Mouse (Mus musculus) embryonic fibroblast, embryonic 13.5 days (primary cell): ENCODE data around the gene Lhfpl5.

Source experiments
- CTCF ChIP-seq: IDR thresholded peaks from 2 replicates; pipeline ENCODE4 v1.5.1; 2011; ENCODE audit warnings: mild to moderate bottlenecking, control low read depth, low read length, moderate library complexity, borderline replicate concordance; ENCODE audit not compliant: insufficient read depth
- POLR2A ChIP-seq: IDR thresholded peaks from 2 replicates; pipeline ENCODE4 v1.6.1; 2011; ENCODE audit warnings: low read depth, mild to moderate bottlenecking, control low read depth, low read length, moderate library complexity

DNA sequence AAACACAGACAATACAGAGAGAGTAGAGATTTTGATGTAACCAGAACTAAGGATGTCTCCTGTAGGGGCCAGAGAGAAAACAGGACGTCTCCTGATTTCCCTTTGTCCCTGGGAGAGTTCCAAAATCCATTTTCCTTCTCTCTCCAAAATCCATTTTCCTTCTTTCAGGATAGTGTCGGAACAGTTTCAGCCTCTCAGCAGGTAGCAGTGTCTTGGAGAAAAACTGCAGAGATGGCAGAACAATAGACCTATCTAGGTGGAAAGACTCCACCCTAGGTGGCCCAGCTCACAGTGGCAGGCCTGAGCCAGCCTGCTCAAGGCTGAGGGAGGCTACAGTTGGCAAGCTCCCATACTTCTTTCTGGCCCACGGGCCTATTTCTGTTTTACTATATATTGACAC, 7.9 kb upstream of the Lhfpl5 start:
- TF ChIP-seq CTCF (no peak), POLR2A (no peak)
